Mouse (Mus musculus) layer of hippocampus, adult 8-10 months (tissue): ENCODE measurements around the gene Unc93a. TPM values are rescaled to one million over a fixed set of nuclear protein-coding genes. Genes with fewer than 3 reads are reported as not detected.
"Not testable (repeated sequence)": the region's sequence is repeated elsewhere in the genome, so short reads cannot be mapped to it uniquely, and the experiment has no call there.

Experiments used
- DNase-seq, 2 experiments: peaks; one replicate each; pipeline ENCODE4 v3.0.0; 2022; ENCODE audit warnings: low spot score in 2 of 2
- total RNA-seq, 4 experiments: library from RNA; stranded (reverse); gene quantifications; 2 replicates each; pipeline ENCODE4 v1.2.4; 2022

The Unc93a gene
- total RNA-seq, 4 experiments from 2014 or later: 0.16 TPM; not detected in 3

- not testable (repeated sequence) for DNase-seq
These were observed 40.1 kb downstream of the Unc93a start for GRCm38 (mm10) chr17:13091510-13091909.

GRCm38 (mm10) chr17:13069227-13069626 is 62.4 kb downstream of the Unc93a start:
- not testable (repeated sequence) for DNase-seq

- DNase-seq: not testable (repeated sequence)
These were observed 63.7 kb downstream of the Unc93a start for GRCm38 (mm10) chr17:13067864-13068385.

GRCm38 (mm10) chr17:13062882-13063281 is 68.7 kb downstream of the Unc93a start:
- not testable (repeated sequence) for DNase-seq

- DNase-seq: not testable (repeated sequence)
These were observed 70.8 kb downstream of the Unc93a start, which contains the start of gene Tcp10b for GRCm38 (mm10) chr17:13060804-13061203. Gene Tcp10b (plus strand): TSS chr17:13061104.

Other genes starting within 250 kb of the Unc93a start
- 1 to 10 TPM; 1.6 to 5.0 (median 2.8) TPM for gene Pnldc1, start 221.6 kb downstream of the Unc93a start, total RNA-seq
- 100 to 1,000 TPM; 191 to 232 (median 205) TPM for gene Tcp1, start 216.1 kb downstream of the Unc93a start, total RNA-seq
- 10 to 100 TPM; 56.5 to 60.3 (median 58.8) TPM for gene Mrpl18, start 215.5 kb downstream of the Unc93a start, total RNA-seq
- 1 to 10 TPM; 5.1 to 7.2 (median 6.6) TPM for gene Acat3, start 191.2 kb downstream of the Unc93a start, total RNA-seq
- gene Acat2, start 171.1 kb downstream of the Unc93a start, total RNA-seq: 10 to 100 TPM; 45.6 to 65.8 (median 56.4) TPM
- gene Wtap, start 137.6 kb downstream of the Unc93a start, total RNA-seq: 10 to 100 TPM; 54.6 to 58.4 (median 55.5) TPM
- 100 to 1,000 TPM; 219 to 252 (median 242) TPM for gene Sod2, start 125.0 kb downstream of the Unc93a start, total RNA-seq
- gene Gpr31b, start 79.5 kb downstream of the Unc93a start, total RNA-seq: not detected
- 1 to 10 TPM in 2 of 4 experiments, under 1 TPM in 2; 0.61 to 1.1 (median 0.94) TPM for gene Tcp10b, start 70.7 kb downstream of the Unc93a start, total RNA-seq
- gene Smok2a, start 89.4 kb upstream of the Unc93a start, total RNA-seq: not detected
- not detected for gene Smok2b, start 98.4 kb upstream of the Unc93a start, total RNA-seq
- under 1 TPM; 0.18 to 0.30 (median 0.25) TPM for gene Tcp10c, start 222.8 kb upstream of the Unc93a start, total RNA-seq